Mouse (Mus musculus) CH12.LX (cell line): ENCODE results near the gene Stx4a. TPM values are rescaled to one million over a fixed set of nuclear protein-coding genes. Genes with fewer than 3 reads are reported as not detected.

ENCODE experiments used
- DNase-seq: peaks from one replicate; pipeline ENCODE4 v3.0.0-alpha.2; 2013; ENCODE audit errors: extremely low read depth
- H3K27ac ChIP-seq: 2 replicates; pipeline ENCODE4 v1.5.1; 2012; ENCODE audit warnings: low read depth, mild to moderate bottlenecking, control low read depth, moderate library complexity; ENCODE audit not compliant: insufficient read depth
- H3K27me3 ChIP-seq: replicated peaks from 2 replicates; pipeline ENCODE3; 2012; ENCODE audit warnings: inconsistent platforms
- H3K36me3 ChIP-seq, 2 experiments: replicated peaks in 1 of 2; 2 replicates each; pipeline versions ENCODE3 to v1.6.1; 2012; ENCODE audit warnings: inconsistent platforms in 1 of 2, low read length in 1 of 2, mild to moderate bottlenecking in 1 of 2, mixed read lengths in 1 of 2, moderate library complexity in 1 of 2; ENCODE audit not compliant: control insufficient read depth in 1 of 2, insufficient read depth in 1 of 2
- H3K4me1 ChIP-seq, 2 experiments: 2 replicates each; pipeline ENCODE4 v1.6.1; 2012; ENCODE audit warnings: inconsistent platforms in 1 of 2, moderate library complexity in 1 of 2; ENCODE audit not compliant: insufficient read depth in 2 of 2, control insufficient read depth in 1 of 2
- H3K4me2 ChIP-seq: 2 replicates; pipeline ENCODE4 v1.6.1; 2012; ENCODE audit warnings: low read depth, mild to moderate bottlenecking, control low read depth; ENCODE audit not compliant: poor library complexity, insufficient read depth, severe bottlenecking
- H3K4me3 ChIP-seq, 3 experiments: fragments of 150-350 bp in 1 of 3; sonication (generic) in 1 of 3; replicated peaks in 1 of 3; 2 replicates each; pipeline versions ENCODE3 to v1.5.1; 2011 to 2012; ENCODE audit warnings: low read depth in 2 of 3, low read length in 2 of 3, mild to moderate bottlenecking in 2 of 3, moderate library complexity in 2 of 3, control low read depth in 1 of 3, improper control_type of control experiment in 1 of 3, inconsistent platforms in 1 of 3, mixed read lengths in 1 of 3; ENCODE audit not compliant: poor library complexity in 1 of 3
- H3K79me2 ChIP-seq: replicated peaks from 2 replicates; pipeline ENCODE4 v1.6.1; 2012; ENCODE audit warnings: mild to moderate bottlenecking, moderate library complexity; ENCODE audit not compliant: control insufficient read depth, poor library complexity, insufficient read depth, severe bottlenecking; ENCODE audit errors: extremely low read depth
- H3K9ac ChIP-seq: 2 replicates; pipeline ENCODE4 v1.6.1; 2012; ENCODE audit warnings: low read depth, mild to moderate bottlenecking, control low read depth, moderate library complexity; ENCODE audit not compliant: insufficient read depth
- H3K9me3 ChIP-seq: replicated peaks from 2 replicates; pipeline ENCODE3; 2012; ENCODE audit warnings: low read length, inconsistent platforms, mixed read lengths
- CHD1 ChIP-seq: IDR thresholded peaks from 2 replicates; pipeline ENCODE4 v1.6.1; 2012; ENCODE audit warnings: low read depth, low read length, improper control_type of control experiment, inconsistent platforms
- CTCF ChIP-seq, 2 experiments: IDR thresholded peaks in 1 of 2; conservative IDR thresholded peaks in 1 of 2; 2 replicates each; pipeline ENCODE4 v1.5.1; 2011 to 2012; ENCODE audit warnings: low read depth in 2 of 2, low read length in 2 of 2, improper control_type of control experiment in 1 of 2, inconsistent platforms in 1 of 2, mild to moderate bottlenecking in 1 of 2, moderate library complexity in 1 of 2
- EP300 ChIP-seq: IDR thresholded peaks from 2 replicates; pipeline ENCODE4 v1.6.1; 2011; ENCODE audit warnings: low read length, improper control_type of control experiment
- ETS1 ChIP-seq: conservative IDR thresholded peaks from 2 replicates; pipeline ENCODE4 v1.6.1; 2012; ENCODE audit warnings: low read depth, mild to moderate bottlenecking, inconsistent platforms, low read length, improper control_type of control experiment, moderate library complexity
- GABPA ChIP-seq: IDR thresholded peaks from 2 replicates; pipeline ENCODE4 v1.6.1; 2012; ENCODE audit warnings: low read depth, low read length, improper control_type of control experiment, inconsistent platforms; ENCODE audit not compliant: insufficient replicate concordance
- HCFC1 ChIP-seq: IDR thresholded peaks from 2 replicates; pipeline ENCODE4 v1.6.1; 2012; ENCODE audit warnings: low read depth, mild to moderate bottlenecking, inconsistent platforms, low read length, improper control_type of control experiment
- JUN ChIP-seq: IDR thresholded peaks from 2 replicates; pipeline ENCODE4 v1.6.1; 2011; ENCODE audit warnings: low read depth, mild to moderate bottlenecking, low read length, improper control_type of control experiment, moderate library complexity; ENCODE audit not compliant: insufficient read depth
- KAT2A ChIP-seq: IDR thresholded peaks from 2 replicates; pipeline ENCODE4 v1.6.1; 2012; ENCODE audit warnings: low read length, improper control_type of control experiment, inconsistent platforms; ENCODE audit not compliant: insufficient replicate concordance
- MAFK ChIP-seq: IDR thresholded peaks from 2 replicates; pipeline ENCODE4 v1.6.1; 2011; ENCODE audit warnings: low read length, improper control_type of control experiment; ENCODE audit not compliant: insufficient replicate concordance
- MAX ChIP-seq: IDR thresholded peaks from 2 replicates; pipeline ENCODE4 v1.6.1; 2011; ENCODE audit warnings: low read length, improper control_type of control experiment
- MAZ ChIP-seq: IDR thresholded peaks from 2 replicates; pipeline ENCODE4 v1.6.1; 2012; ENCODE audit warnings: low read depth, mild to moderate bottlenecking, inconsistent platforms, low read length, improper control_type of control experiment, moderate library complexity
- MYC ChIP-seq: IDR thresholded peaks from 2 replicates; pipeline ENCODE4 v1.6.1; 2011; ENCODE audit warnings: low read depth, mild to moderate bottlenecking, improper control_type of control experiment, low read length
- NELFE ChIP-seq: IDR thresholded peaks from 2 replicates; pipeline ENCODE4 v1.6.1; 2011; ENCODE audit warnings: low read depth, low read length, improper control_type of control experiment
- POLR2A ChIP-seq: IDR thresholded peaks from 2 replicates; pipeline ENCODE4 v1.6.1; 2011; ENCODE audit warnings: low read depth, mild to moderate bottlenecking, improper control_type of control experiment, low read length
- RAD21 ChIP-seq: IDR thresholded peaks from 2 replicates; pipeline ENCODE4 v1.6.1; 2011; ENCODE audit warnings: low read depth, mild to moderate bottlenecking, low read length, improper control_type of control experiment, moderate library complexity
- SMC3 ChIP-seq: IDR thresholded peaks from 2 replicates; pipeline ENCODE4 v1.6.1; 2011; ENCODE audit warnings: low read depth, low read length, improper control_type of control experiment
- TBP ChIP-seq: conservative IDR thresholded peaks from 2 replicates; pipeline ENCODE4 v1.6.1; 2011; ENCODE audit warnings: low read depth, low read length, improper control_type of control experiment
- UBTF ChIP-seq: IDR thresholded peaks from 2 replicates; pipeline ENCODE4 v1.6.1; 2012; ENCODE audit warnings: low read depth, mild to moderate bottlenecking, inconsistent platforms, low read length, improper control_type of control experiment, moderate library complexity
- USF1 ChIP-seq: IDR thresholded peaks from 2 replicates; pipeline ENCODE4 v1.6.1; 2014; ENCODE audit warnings: low read depth, mild to moderate bottlenecking, inconsistent platforms, low read length, improper control_type of control experiment
- USF2 ChIP-seq: conservative IDR thresholded peaks from 2 replicates; pipeline ENCODE4 v1.6.1; 2011; ENCODE audit warnings: low read depth, low read length, improper control_type of control experiment
- ZC3H11A ChIP-seq: IDR thresholded peaks from 2 replicates; pipeline ENCODE4 v1.6.1; 2012; ENCODE audit warnings: low read depth, mild to moderate bottlenecking, inconsistent platforms, low read length, improper control_type of control experiment
- ZKSCAN1 ChIP-seq: IDR thresholded peaks from 2 replicates; pipeline ENCODE4 v1.6.1; 2012; ENCODE audit warnings: low read depth, inconsistent platforms, low read length, improper control_type of control experiment, borderline replicate concordance
- ZMIZ1 ChIP-seq: IDR thresholded peaks from 2 replicates; pipeline ENCODE4 v1.6.1; 2012; ENCODE audit warnings: low read depth, mild to moderate bottlenecking, inconsistent platforms, low read length, improper control_type of control experiment
- dilution Hi-C: fragments of 300-500 bp; cut with MboI; formaldehyde crosslinking; loops from 2 replicates; pipeline ENCODE4 v1.14.3; 2020; ENCODE audit warnings: low sequenced_read_pairs; ENCODE audit not compliant: extremely low pct_unique_long_range_greater_than_20kb, extremely low pct_ligation_motif_present
- in situ Hi-C: fragments of 300-500 bp; cut with MboI; formaldehyde crosslinking; loops from 3 replicates; pipeline ENCODE4 v1.14.3; 2019; ENCODE audit warnings: low sequenced_read_pairs, low pct_ligation_motif_present, low pct_unique_long_range_greater_than_20kb, mixed read lengths
- polyA plus RNA-seq: library from polyadenylated mRNA; unstranded; fragments of >175 nt; gene quantifications from 2 replicates; pipeline ENCODE4 v1.2.1, GENCODE M21; 2012; ENCODE audit warnings: low read depth; ENCODE audit not compliant: insufficient read length
- total RNA-seq, 2 experiments: library from RNA; depleted of rRNA; stranded (reverse); fragments of 300-350 nt in 1 of 2; fragments of >200 nt in 1 of 2; gene quantifications; 2 replicates each; pipeline ENCODE4 v1.2.3; 2012 to 2014

Gene Stx4a
- total and polyA plus RNA-seq, 3 experiments, result 16.5 to 50.5 (median 25.4) TPM

- H3K36me3 ChIP-seq, result no peaks in the 10 kb centered on the region
- in situ Hi-C loops, result loop anchor here (5.0 kb wide), 1 partner anchor 38 kb away; the partner anchor contains the start of gene Setd1a
Observed at GRCm38 (mm10) chr7:127815116-127815665, 8.9 kb upstream of the Stx4a start.

DNA sequence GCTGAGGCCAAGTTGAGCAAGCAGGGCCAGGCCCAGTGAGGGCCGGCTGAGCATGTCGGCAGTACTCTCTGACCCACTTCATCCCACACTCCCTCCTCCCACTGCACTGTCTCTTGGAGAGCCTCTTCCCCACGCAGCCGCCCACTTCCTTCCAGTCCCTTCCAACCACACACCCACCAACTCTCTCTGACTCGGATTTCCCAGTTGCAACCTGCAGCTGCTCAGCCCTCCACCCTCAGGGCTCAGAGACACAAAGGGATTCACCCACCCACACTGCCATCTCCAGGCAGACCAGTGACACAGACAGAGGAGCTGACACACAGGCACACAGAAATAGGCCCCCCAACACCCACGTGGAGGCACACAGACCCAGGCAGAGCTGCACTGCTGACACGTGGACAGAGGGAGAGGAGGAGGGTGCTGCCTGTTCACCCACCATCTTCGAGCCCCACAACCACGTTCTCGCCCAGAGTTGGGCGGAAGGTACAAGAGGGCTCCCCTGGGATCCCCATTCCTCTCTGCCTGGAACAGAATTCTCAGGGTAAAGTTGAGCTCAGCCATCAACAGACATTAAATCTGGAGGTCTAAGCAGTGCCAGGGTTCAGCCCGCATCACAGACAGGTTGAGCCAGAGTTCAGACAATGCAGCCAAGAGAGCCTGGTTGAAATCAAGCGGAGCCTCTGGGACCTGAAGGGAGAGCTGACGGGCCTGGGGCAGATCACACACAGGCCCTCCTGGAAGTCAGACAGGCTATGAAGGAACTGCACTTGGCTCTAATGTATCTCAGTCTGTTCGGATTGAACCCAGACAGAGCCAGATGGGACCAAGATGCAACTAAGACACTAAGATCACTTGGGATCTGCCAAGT, 7.9 kb upstream of the Stx4a start:
- Histone ChIP-seq H3K4me1 (peaks cover 10 to 36% of the 10 kb centered on the region in 2 experiments), H3K4me3 (no peak overlapping the region), H3K9me3 (no peaks in the 10 kb centered on the region), H3K9ac (no peak overlapping the region), H3K79me2 (no peaks in the 10 kb centered on the region), H3K4me2 (no peak overlapping the region), H3K27ac (no peak overlapping the region), H3K27me3 (no peaks in the 10 kb centered on the region), H3K36me3 (no peaks in the 10 kb centered on the region)
- in situ Hi-C loops (loop anchor here (5.0 kb wide), 1 partner anchor 39 kb away; the partner anchor contains the start of gene Setd1a), dilution Hi-C loops (no loop called here)
- DNase-seq, result peak; percentile 48
- no peak for TF ChIP-seq JUN
- no peak for TF ChIP-seq HCFC1
- no peak for TF ChIP-seq EP300
- peak; percentile 43 for TF ChIP-seq RAD21
- TF ChIP-seq MYC, result no peak
- TF ChIP-seq ZKSCAN1, result no peak
- TF ChIP-seq CTCF (conservative IDR thresholded peaks at IDR 0.05 in 1 of 2, IDR thresholded peaks at IDR 0.05 in 1 of 2; ENCODE audit: low read depth in 2 of 2, low read length in 2 of 2), result peak in 1 of 2 experiments; percentile 57; a peak in 2 of 4 replicates
- peak; percentile 37; the same call in 1 of the 2 replicates for TF ChIP-seq SMC3
- TF ChIP-seq POLR2A, result no peak
- TF ChIP-seq USF1, result no peak

More at GRCm38 (mm10) chr7:127815116-127815665, 8.9 kb upstream of the Stx4a start:
- Histone ChIP-seq H3K4me3 (no peak overlapping the region), H3K27me3 (no peaks in the 10 kb centered on the region), H3K9ac (no peak overlapping the region), H3K79me2 (no peaks in the 10 kb centered on the region), H3K4me2 (no peak overlapping the region), H3K4me1 (peaks cover 6 to 29% of the 10 kb centered on the region in 2 experiments), H3K9me3 (no peaks in the 10 kb centered on the region), H3K27ac (no peak overlapping the region)
- no peak for TF ChIP-seq NELFE
- no peak for TF ChIP-seq CHD1
- no peak for TF ChIP-seq RAD21
- no peak for TF ChIP-seq UBTF
- no peak for TF ChIP-seq MYC
- no peak for TF ChIP-seq ETS1
- no peak for TF ChIP-seq POLR2A
- no peak for TF ChIP-seq CTCF (conservative IDR thresholded peaks at IDR 0.05 in 1 of 2, IDR thresholded peaks at IDR 0.05 in 1 of 2; ENCODE audit: low read depth in 2 of 2, low read length in 2 of 2)
- no peak for TF ChIP-seq ZKSCAN1
- TF ChIP-seq TBP, result no peak
- no peak for TF ChIP-seq KAT2A
- no peak for TF ChIP-seq MAX
- TF ChIP-seq ZMIZ1, result no peak
- no peak for TF ChIP-seq MAFK
- no peak for TF ChIP-seq EP300
- TF ChIP-seq ZC3H11A, result no peak
- TF ChIP-seq JUN, result no peak
- no peak for TF ChIP-seq GABPA
- TF ChIP-seq USF2, result no peak
- no peak for TF ChIP-seq MAZ
- DNase-seq, result no peak
- dilution Hi-C loops, result no loop called here
